Mouse (Mus musculus) hindbrain, embryonic 10.5 days (tissue): ENCODE measurements around the gene 2610318N02Rik. TPM values are rescaled to one million over a fixed set of nuclear protein-coding genes. Genes with fewer than 3 reads are reported as not detected.
"Not testable (repeated sequence)": the region's sequence is repeated elsewhere in the genome, so short reads cannot be mapped to it uniquely, and the experiment has no call there.

ENCODE experiments used
- DNase-seq: peaks from one replicate; pipeline ENCODE4 v3.0.0-alpha.2; 2017; ENCODE audit warnings: low spot score
- H3K27ac ChIP-seq: fragments of 300-500 bp; sonication (generic); 2 replicates; pipeline ENCODE4 v1.5.1; 2016; ENCODE audit warnings: mild to moderate bottlenecking, moderate library complexity
- H3K27me3 ChIP-seq: fragments of 300-500 bp; sonication (generic); 2 replicates; pipeline ENCODE4 v1.6.1; 2016; ENCODE audit warnings: mild to moderate bottlenecking; ENCODE audit not compliant: poor library complexity, insufficient read depth, severe bottlenecking
- H3K36me3 ChIP-seq: fragments of 300-500 bp; sonication (generic); 2 replicates; pipeline ENCODE4 v1.6.1; 2016; ENCODE audit warnings: mild to moderate bottlenecking, moderate library complexity
- H3K4me1 ChIP-seq: fragments of 300-500 bp; sonication (generic); replicated peaks from 2 replicates; pipeline ENCODE4 v1.6.1; 2016; ENCODE audit warnings: mild to moderate bottlenecking
- H3K4me3 ChIP-seq: fragments of 300-500 bp; sonication (generic); 2 replicates; pipeline ENCODE4 v1.5.1; 2016; ENCODE audit warnings: mild to moderate bottlenecking, moderate library complexity
- H3K9me3 ChIP-seq: fragments of 300-500 bp; sonication (generic); 2 replicates; pipeline ENCODE4 v1.6.1; 2016; ENCODE audit warnings: mild to moderate bottlenecking, moderate library complexity
- WGBS: fragments of 180-500 bp; shearing (Covaris S2); methylation state at CpG from one replicate; pipeline ENCODE4 v1.1.7; 2016; 5-methylcytosine and 5-hydroxymethylcytosine counted together
- polyA plus RNA-seq: library from polyadenylated mRNA; unstranded; fragments of >200 nt; fragmentation: Nextera tagmentation; extraction: Ambion mirVana; gene quantifications from 2 replicates; pipeline ENCODE4 v1.2.1, GENCODE M21; 2016

2610318N02Rik gene
- polyA plus RNA-seq: 146 and 175 TPM in 2 replicates

DNA sequence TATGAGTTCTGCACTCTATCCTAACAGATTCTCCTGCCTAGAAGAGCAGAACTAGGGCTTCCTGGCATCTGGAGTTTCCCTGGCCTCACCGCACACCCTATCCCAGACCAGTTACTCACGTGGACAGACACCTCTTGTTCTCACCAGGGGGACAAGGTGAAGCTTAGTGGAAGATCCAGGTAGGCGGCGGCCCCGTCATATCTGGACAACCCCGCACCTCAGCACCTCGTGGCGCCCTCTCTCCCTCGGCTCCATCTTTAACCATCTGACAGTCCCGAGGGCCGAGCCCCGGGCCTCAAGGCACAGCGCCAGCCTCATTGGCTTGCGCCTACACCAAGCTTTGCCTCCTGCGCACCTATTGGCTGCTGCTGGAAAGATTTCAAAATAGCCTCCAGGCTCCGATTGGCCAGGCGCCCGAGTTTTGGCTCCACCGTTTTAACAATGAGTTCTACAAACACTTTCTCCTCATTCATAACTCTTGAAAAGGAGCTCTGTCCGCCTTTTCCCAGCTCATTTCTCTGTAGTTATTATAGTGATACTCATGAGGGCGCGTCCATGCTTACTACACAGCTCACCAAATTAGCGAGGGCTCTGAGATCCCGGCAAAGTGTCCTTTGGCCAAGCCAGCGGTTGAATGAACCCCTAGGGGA is at the start of gene 2610318N02Rik:
Gene 2610318N02Rik, minus strand, starts transcription at position 297 of the 650 bp plus-strand sequence.
- Histone ChIP-seq H3K27ac (peak within 1 kb of the TSS; percentile 93), H3K36me3 (peaks cover 39% of the 10 kb centered on the region), H3K27me3 (no peaks in the 10 kb centered on the region), H3K4me1 (peaks cover 44% of the 10 kb centered on the region), H3K9me3 (no peaks in the 10 kb centered on the region), H3K4me3 (peak within 1 kb of the TSS; percentile 73)
- under 1% methylated on average over 25 of the region's 25 CpGs for WGBS
- DNase-seq: peak; percentile 90

DNA sequence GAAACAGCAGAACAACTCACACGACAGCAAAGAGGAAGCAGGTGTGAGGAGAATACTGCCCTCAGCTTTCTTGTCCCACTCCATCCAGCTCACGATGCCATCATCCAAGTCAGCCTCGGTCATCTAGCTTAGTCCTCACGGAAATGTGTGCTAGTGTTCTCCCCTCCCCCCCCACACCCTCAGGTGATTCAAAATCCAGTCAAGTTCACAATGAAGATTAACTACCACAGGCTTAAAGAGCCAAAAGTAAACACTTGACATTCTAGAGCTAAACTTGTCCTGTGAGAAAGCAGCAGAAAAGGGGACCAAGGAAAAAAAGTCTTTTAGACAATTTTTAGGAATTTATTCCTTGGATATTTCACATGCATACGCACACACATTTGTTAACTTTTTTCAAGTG is 43.1 kb upstream of the 2610318N02Rik start:
- H3K4me1 ChIP-seq: no peaks in the 10 kb centered on the region
- H3K4me3 ChIP-seq: no peak overlapping the region
- H3K9me3 ChIP-seq: no peaks in the 10 kb centered on the region
- WGBS: 91% methylated on average over 5 of the region's 5 CpGs
- H3K27me3 ChIP-seq: no peaks in the 10 kb centered on the region
- H3K27ac ChIP-seq: no peak overlapping the region
- H3K36me3 ChIP-seq: peaks cover 89% of the 10 kb centered on the region
- no peak for DNase-seq

DNA sequence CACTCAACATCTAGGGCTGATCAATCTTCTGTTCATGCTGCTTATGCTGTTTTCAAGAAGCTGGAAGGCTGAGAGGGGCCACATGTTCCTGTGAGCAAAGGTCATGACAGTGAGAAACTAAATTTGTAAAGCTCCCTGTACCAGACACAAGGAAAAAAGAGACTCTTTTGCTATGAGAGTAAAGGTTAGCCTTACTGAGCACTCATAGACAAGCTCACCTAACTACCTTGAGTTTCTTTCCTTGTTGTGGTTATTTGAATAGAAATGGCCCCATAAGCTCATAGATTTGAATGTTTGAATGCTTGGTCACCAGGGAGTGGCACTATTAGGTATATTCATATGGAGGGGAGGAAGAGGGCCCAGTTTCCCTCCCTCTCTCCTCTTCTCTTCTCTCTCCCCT is 42.2 kb upstream of the 2610318N02Rik start:
- no peaks in the 10 kb centered on the region for H3K4me1 ChIP-seq
- H3K4me3 ChIP-seq: no peak overlapping the region
- DNase-seq: no peak

DNA sequence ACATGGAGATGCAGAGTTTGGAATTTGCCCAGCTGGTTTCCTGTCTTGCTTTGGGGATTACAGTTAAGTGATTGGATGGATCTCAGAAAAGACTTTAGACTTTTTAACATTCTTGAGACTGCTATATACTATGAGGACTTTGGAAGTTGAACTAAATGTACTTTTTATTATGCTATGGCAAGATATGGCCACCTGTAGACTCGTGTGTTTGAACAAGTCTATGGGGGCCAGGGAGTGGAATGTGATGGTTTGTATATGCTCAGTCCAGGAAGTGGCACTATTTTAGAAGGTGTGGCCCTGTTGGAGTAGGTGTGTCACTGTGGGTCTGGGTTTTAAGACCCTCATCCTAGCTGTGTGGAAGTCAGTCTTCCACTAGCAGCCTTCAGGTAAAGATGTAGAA is 40.5 kb upstream of the 2610318N02Rik start:
- H3K4me3 ChIP-seq, H3K4me1 ChIP-seq, DNase-seq, H3K9me3 ChIP-seq, H3K27ac ChIP-seq, H3K27me3 ChIP-seq: not testable (repeated sequence)
- peaks cover 84% of the 10 kb centered on the region for H3K36me3 ChIP-seq
- WGBS: 94% methylated on average over 1 of the region's 1 CpGs

More for the DNA sequence above, 42.2 kb upstream of the 2610318N02Rik start:
- H3K27me3 ChIP-seq: no peaks in the 10 kb centered on the region
- no peak overlapping the region for H3K27ac ChIP-seq
- H3K9me3 ChIP-seq: no peaks in the 10 kb centered on the region
- H3K36me3 ChIP-seq: peaks cover 87% of the 10 kb centered on the region

GRCm38 (mm10) chr16:17154346-17154745 is 29.4 kb upstream of the 2610318N02Rik start:
- 94% methylated on average over 2 of the region's 2 CpGs for WGBS
- H3K9me3 ChIP-seq: no peaks in the 10 kb centered on the region
- no peaks in the 10 kb centered on the region for H3K4me1 ChIP-seq
- no peak overlapping the region for H3K27ac ChIP-seq
- H3K36me3 ChIP-seq: peaks cover 88% of the 10 kb centered on the region
- no peak for DNase-seq
- H3K27me3 ChIP-seq: no peaks in the 10 kb centered on the region
- no peak overlapping the region for H3K4me3 ChIP-seq

- DNase-seq: no peak
- Histone ChIP-seq H3K9me3 (no peaks in the 10 kb centered on the region), H3K27me3 (peaks cover 22% of the 10 kb centered on the region), H3K4me3 (no peak overlapping the region), H3K27ac (no peak overlapping the region), H3K4me1 (peaks cover 15% of the 10 kb centered on the region), H3K36me3 (peaks cover 63% of the 10 kb centered on the region)
- 94% methylated on average over 4 of the region's 4 CpGs for WGBS
Observed at GRCm38 (mm10) chr16:17151874-17152273, 26.9 kb upstream of the 2610318N02Rik start.

DNA sequence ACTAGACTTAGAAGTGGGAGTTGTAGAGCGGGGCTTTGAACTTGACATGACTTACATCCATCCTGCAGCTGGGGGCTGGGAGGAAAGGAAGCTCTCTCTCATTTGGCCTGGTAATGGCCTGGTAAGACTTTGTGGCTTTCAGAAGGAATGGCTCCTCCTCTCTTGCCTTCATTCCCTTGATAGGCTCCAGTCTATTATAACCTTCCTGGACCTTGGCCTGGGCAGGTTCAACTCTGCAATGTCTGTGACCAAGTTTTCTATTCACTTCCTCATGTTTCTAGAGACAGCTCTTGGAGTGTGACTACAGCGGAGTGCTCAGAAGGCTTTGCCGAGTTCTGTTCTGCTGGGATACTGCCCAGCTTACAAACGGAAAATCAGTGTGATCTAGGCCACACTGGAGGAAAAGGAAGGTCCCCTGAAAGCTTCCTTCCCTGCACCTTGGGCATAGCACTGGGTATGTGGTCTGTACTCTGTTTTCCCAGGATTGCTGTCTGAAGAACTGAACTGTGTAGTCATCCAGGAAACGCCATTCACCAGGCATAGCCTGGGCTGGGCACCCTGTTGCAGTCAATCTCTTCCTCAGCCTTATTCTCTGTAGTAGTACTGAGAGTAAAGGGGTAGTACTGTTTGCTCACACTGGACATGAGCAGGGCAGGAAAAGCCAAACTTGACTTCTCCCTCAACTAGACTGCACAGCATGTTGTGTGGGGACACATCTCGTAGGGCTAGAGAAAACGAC is 25.7 kb upstream of the 2610318N02Rik start:
- Histone ChIP-seq H3K4me1 (peaks cover 18% of the 10 kb centered on the region), H3K27me3 (peaks cover 22% of the 10 kb centered on the region), H3K36me3 (peaks cover 51% of the 10 kb centered on the region), H3K4me3 (no peak overlapping the region), H3K27ac (no peak overlapping the region), H3K9me3 (no peaks in the 10 kb centered on the region)
- DNase-seq: no peak
- 87% methylated on average over 7 of the region's 7 CpGs for WGBS

DNA sequence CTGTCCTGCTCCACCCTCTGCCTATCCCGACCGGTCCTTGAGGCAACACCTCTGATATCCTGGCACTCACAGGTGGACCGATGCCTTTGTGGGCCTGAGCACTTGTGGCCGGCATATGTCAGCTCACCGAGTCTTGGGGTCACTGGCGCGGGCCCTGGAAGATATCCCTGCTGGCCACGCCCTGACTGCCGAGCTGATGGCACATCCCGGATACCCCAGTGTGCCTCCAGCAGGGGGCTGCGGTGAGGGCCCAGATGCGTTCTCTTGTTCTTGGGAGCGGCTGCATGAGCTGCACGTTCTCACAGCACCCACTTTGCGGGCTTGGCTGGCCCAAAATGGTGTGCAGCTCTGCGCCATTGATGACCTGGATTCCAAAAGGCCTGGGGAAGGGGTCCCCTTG is 23.1 kb upstream of the 2610318N02Rik start:
- H3K4me3 ChIP-seq: peak overlapping the region; percentile 61
- peaks cover 25% of the 10 kb centered on the region for H3K4me1 ChIP-seq
- peak; percentile 59 for DNase-seq
- 6% methylated on average over 16 of the region's 16 CpGs for WGBS
- peaks cover 28% of the 10 kb centered on the region for H3K36me3 ChIP-seq
- H3K27ac ChIP-seq: no peak overlapping the region
- no peaks in the 10 kb centered on the region for H3K9me3 ChIP-seq
- H3K27me3 ChIP-seq: peaks cover 22% of the 10 kb centered on the region

DNA sequence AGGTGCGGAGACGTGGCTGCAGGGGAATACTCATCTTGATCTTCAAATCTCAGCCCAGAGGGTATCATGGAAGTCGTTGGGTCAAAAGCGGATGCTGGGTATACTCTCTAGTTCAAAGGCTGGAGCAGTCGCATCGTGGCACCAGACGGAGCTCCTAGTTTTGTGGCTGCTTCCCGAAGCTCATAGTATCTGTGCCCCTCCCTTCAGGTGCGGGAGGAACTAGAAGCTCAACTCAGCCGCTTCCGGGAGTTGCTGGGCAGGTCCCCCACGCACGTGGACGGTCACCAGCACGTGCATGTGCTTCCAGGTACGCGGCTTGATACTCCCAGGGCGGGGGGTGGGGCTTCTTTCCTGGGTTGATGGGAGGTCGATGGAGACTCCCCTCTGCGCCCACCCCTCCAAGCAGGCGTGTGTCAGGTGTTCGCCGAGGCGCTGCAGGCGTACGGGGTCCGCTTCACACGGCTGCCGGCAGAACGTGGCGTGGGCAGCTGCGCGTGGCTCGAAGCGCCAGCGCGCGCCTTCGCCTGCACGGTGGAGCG is 22.5 kb upstream of the 2610318N02Rik start:
- Histone ChIP-seq H3K36me3 (peaks cover 22% of the 10 kb centered on the region), H3K4me3 (peak overlapping the region; percentile 61), H3K9me3 (no peaks in the 10 kb centered on the region), H3K27me3 (peaks cover 22% of the 10 kb centered on the region), H3K4me1 (peaks cover 25% of the 10 kb centered on the region), H3K27ac (peak overlapping the region; percentile 64; the same call in 1 of the 2 replicates)
- no peak for DNase-seq
- 1% methylated on average over 41 of the region's 41 CpGs for WGBS

DNA sequence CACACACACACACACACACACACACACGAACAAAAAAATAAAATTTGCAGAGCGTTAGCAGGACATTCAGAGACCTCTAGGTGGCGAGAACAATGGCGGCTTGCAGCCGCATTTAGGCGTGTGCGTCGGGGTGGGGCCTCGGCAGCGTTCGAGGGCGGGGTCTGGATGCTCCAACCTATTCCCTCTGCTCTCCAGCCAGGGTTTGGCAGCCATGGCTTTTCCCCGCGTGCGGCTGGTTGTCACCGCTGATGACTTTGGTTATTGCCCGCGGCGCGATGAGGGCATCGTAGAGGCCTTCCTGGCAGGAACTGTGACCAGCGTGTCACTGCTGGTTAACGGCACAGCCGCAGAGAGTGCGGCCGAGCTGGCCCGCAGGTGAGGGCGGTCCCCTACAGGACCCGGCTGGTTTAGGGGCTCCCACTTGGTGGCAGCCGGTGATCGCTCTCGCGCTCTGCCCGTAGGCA is 21.8 kb upstream of the 2610318N02Rik start, which contains the start of gene Ccdc116:
Gene Ccdc116, minus strand, starts transcription at position 458 of the 464 bp plus-strand sequence.
- under 1% methylated on average over 34 of the region's 34 CpGs for WGBS
- Histone ChIP-seq H3K9me3 (no peaks in the 10 kb centered on the region), H3K36me3 (peaks cover 15% of the 10 kb centered on the region), H3K4me3 (peak within 1 kb of the TSS; percentile 61), H3K4me1 (peaks cover 25% of the 10 kb centered on the region), H3K27me3 (peaks cover 22% of the 10 kb centered on the region), H3K27ac (peak within 1 kb of the TSS; percentile 64)
- DNase-seq: peak; percentile 87

DNA sequence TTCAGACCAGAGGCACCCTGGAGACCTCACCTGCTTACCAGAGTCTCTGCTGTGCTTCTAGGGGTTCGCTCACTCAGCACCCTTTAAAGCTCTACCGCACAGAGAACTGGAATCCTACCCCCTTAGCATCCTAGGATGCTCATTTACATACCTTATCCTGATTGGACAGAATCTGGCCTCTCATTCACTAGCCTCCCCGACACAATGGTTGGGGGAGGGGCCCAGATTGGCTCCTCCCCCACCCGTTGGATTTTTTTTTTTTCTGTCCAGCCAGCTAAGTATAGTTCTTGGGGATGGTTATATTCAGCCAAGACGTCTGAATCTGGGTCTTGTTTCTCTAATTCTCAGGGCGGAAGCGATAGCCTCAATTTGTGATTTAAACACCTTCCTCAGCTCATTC is 19.4 kb upstream of the 2610318N02Rik start, which contains the start of gene Ydjc:
Gene Ydjc, plus strand, starts transcription at position 283 of the 400 bp plus-strand sequence.
- no peaks in the 10 kb centered on the region for H3K9me3 ChIP-seq
- no peak within 1 kb of the TSS for H3K27ac ChIP-seq
- no peaks in the 10 kb centered on the region for H3K36me3 ChIP-seq
- WGBS: 18% methylated on average over 7 of the region's 7 CpGs
- H3K4me3 ChIP-seq: no peak within 1 kb of the TSS
- peaks cover 22% of the 10 kb centered on the region for H3K27me3 ChIP-seq
- H3K4me1 ChIP-seq: peaks cover 25% of the 10 kb centered on the region
- DNase-seq: peak; percentile 29

- 89% methylated on average over 15 of the region's 15 CpGs for WGBS
- Histone ChIP-seq H3K27ac (no peak overlapping the region), H3K4me3 (no peak overlapping the region), H3K4me1 (peaks cover 8% of the 10 kb centered on the region), H3K27me3 (no peaks in the 10 kb centered on the region), H3K9me3 (no peaks in the 10 kb centered on the region), H3K36me3 (no peaks in the 10 kb centered on the region)
- DNase-seq: no peak
Observed at GRCm38 (mm10) chr16:17137355-17137754, 12.4 kb upstream of the 2610318N02Rik start.

- H3K4me3 ChIP-seq: peak overlapping the region; percentile 83
- 34% methylated on average over 7 of the region's 7 CpGs for WGBS
- peaks cover 23% of the 10 kb centered on the region for H3K4me1 ChIP-seq
- peaks cover 12% of the 10 kb centered on the region for H3K36me3 ChIP-seq
- no peaks in the 10 kb centered on the region for H3K9me3 ChIP-seq
- peaks cover 5% of the 10 kb centered on the region; the same call in 1 of the 2 replicates for H3K27me3 ChIP-seq
- DNase-seq: no peak
- H3K27ac ChIP-seq: peak overlapping the region; percentile 94
Observed at GRCm38 (mm10) chr16:17132906-17133200, 7.9 kb upstream of the 2610318N02Rik start.
